Mouse (Mus musculus) liver, embryonic 12.5 days (tissue): ENCODE measurements around the gene Hadh. TPM values are rescaled to one million over a fixed set of nuclear protein-coding genes. Genes with fewer than 3 reads are reported as not detected.

Experiments
- ATAC-seq: fragments of 200-750 bp; cut with Nextera tagmentation; 2 replicates; pipeline ENCODE4 v1.8.0; 2017; ENCODE audit warnings: moderate number of reproducible peaks, mild to moderate bottlenecking, moderate library complexity
- H3K27ac ChIP-seq: fragments of 300-500 bp; sonication (generic); 2 replicates; pipeline ENCODE4 v1.5.1; 2016; ENCODE audit warnings: mild to moderate bottlenecking
- H3K27me3 ChIP-seq: fragments of 300-500 bp; sonication (generic); replicated peaks from 2 replicates; pipeline ENCODE4 v1.6.1; 2016; ENCODE audit warnings: mild to moderate bottlenecking, moderate library complexity
- H3K36me3 ChIP-seq: fragments of 300-500 bp; sonication (generic); 2 replicates; pipeline ENCODE4 v1.6.1; 2016; ENCODE audit warnings: mild to moderate bottlenecking, moderate library complexity
- H3K4me1 ChIP-seq: fragments of 300-500 bp; sonication (generic); 2 replicates; pipeline ENCODE4 v1.6.1; 2016
- H3K4me2 ChIP-seq: fragments of 300-500 bp; sonication (generic); 2 replicates; pipeline ENCODE4 v1.6.1; 2016; ENCODE audit warnings: mild to moderate bottlenecking, moderate library complexity
- H3K4me3 ChIP-seq: fragments of 300-500 bp; sonication (generic); 2 replicates; pipeline ENCODE4 v1.5.1; 2016; ENCODE audit warnings: mild to moderate bottlenecking, moderate library complexity
- H3K9ac ChIP-seq: fragments of 300-500 bp; sonication (generic); 2 replicates; pipeline ENCODE4 v1.6.1; 2016; ENCODE audit warnings: mild to moderate bottlenecking, moderate library complexity
- H3K9me3 ChIP-seq: fragments of 300-500 bp; sonication (generic); replicated peaks from 2 replicates; pipeline ENCODE4 v1.6.1; 2016; ENCODE audit warnings: mild to moderate bottlenecking, moderate library complexity
- WGBS: fragments of 180-500 bp; shearing (Covaris S2); methylation state at CpG from one replicate; pipeline ENCODE4 v1.1.7; 2016; ENCODE audit not compliant: insufficient replicate concordance; 5-methylcytosine and 5-hydroxymethylcytosine counted together
- polyA plus RNA-seq: library from polyadenylated mRNA; unstranded; fragments of >200 nt; fragmentation: Nextera tagmentation; extraction: Ambion mirVana; gene quantifications from 2 replicates; pipeline ENCODE4 v1.2.1, GENCODE M21; 2016

Hadh gene
- polyA plus RNA-seq, 1 experiment from 2014 or later: 74.3 TPM

GRCm38 (mm10) chr3:131248444-131248843, 23.5 kb downstream of the Hadh start:
- no peaks in the 10 kb centered on the region for H3K9me3 ChIP-seq
- no peak overlapping the region for H3K27ac ChIP-seq
- peaks cover 48% of the 10 kb centered on the region for H3K36me3 ChIP-seq
- 80% methylated on average over 10 of the region's 10 CpGs for WGBS
- no peak overlapping the region for H3K4me2 ChIP-seq
- no peak for ATAC-seq
- 0 out of 2 replicates have a peak, but pooled peaks cover 6% of the 10 kb centered on the region for H3K4me1 ChIP-seq
- no peak overlapping the region for H3K4me3 ChIP-seq
- no peak overlapping the region for H3K9ac ChIP-seq
- H3K27me3 ChIP-seq: no peaks in the 10 kb centered on the region

DNA sequence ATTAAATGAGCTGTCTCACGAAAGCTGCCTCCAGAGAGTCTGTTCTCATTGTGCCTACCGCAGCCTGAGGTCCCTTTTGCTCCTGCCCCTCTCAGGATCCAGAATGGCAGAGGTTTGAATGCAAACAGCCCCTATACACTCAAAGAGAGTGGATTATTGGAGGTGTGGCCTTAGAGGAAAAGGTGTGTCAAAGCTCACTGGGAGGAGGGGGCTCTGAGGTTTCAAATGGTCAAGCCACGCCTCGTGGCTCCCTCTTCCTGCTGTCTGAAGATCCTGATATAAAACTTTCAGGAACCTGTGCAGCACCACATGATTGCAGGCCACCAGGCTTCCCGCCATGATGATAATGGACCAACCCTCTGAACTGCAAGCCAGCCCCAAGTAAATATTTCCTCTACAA, 24.1 kb downstream of the Hadh start:
- H3K36me3 ChIP-seq: peaks cover 52% of the 10 kb centered on the region
- H3K27me3 ChIP-seq: no peaks in the 10 kb centered on the region
- no peak overlapping the region for H3K4me3 ChIP-seq
- no peaks in the 10 kb centered on the region for H3K9me3 ChIP-seq
- H3K4me2 ChIP-seq: no peak overlapping the region
- ATAC-seq: no peak
- 0 out of 2 replicates have a peak, but pooled peaks cover 6% of the 10 kb centered on the region for H3K4me1 ChIP-seq
- WGBS: 65% methylated on average over 5 of the region's 5 CpGs
- H3K9ac ChIP-seq: no peak overlapping the region
- H3K27ac ChIP-seq: no peak overlapping the region

GRCm38 (mm10) chr3:131247447-131247846, 24.5 kb downstream of the Hadh start:
- Histone ChIP-seq H3K4me3 (no peak overlapping the region), H3K27ac (no peak overlapping the region), H3K9ac (no peak overlapping the region), H3K9me3 (no peaks in the 10 kb centered on the region), H3K4me2 (no peak overlapping the region), H3K4me1 (0 out of 2 replicates have a peak, but pooled peaks cover 6% of the 10 kb centered on the region), H3K36me3 (peaks cover 56% of the 10 kb centered on the region), H3K27me3 (no peaks in the 10 kb centered on the region)
- no peak for ATAC-seq
- WGBS: 84% methylated on average over 6 of the region's 6 CpGs

GRCm38 (mm10) chr3:131246579-131247046, 25.3 kb downstream of the Hadh start:
- Histone ChIP-seq H3K27me3 (no peaks in the 10 kb centered on the region), H3K27ac (no peak overlapping the region), H3K4me1 (0 out of 2 replicates have a peak, but pooled peaks cover 6% of the 10 kb centered on the region), H3K9ac (no peak overlapping the region), H3K4me2 (no peak overlapping the region), H3K36me3 (peaks cover 62% of the 10 kb centered on the region), H3K9me3 (no peaks in the 10 kb centered on the region), H3K4me3 (no peak overlapping the region)
- no peak for ATAC-seq
- WGBS: 82% methylated on average over 8 of the region's 8 CpGs

- Histone ChIP-seq H3K36me3 (peaks cover 66% of the 10 kb centered on the region), H3K9me3 (no peaks in the 10 kb centered on the region), H3K9ac (no peak overlapping the region), H3K4me1 (0 out of 2 replicates have a peak, but pooled peaks cover 6% of the 10 kb centered on the region), H3K4me3 (no peak overlapping the region), H3K27ac (no peak overlapping the region), H3K27me3 (no peaks in the 10 kb centered on the region), H3K4me2 (no peak overlapping the region)
- WGBS: 54% methylated on average over 11 of the region's 11 CpGs
- peak; percentile 41; the same call in 1 of the 2 replicates for ATAC-seq
Measured at GRCm38 (mm10) chr3:131245766-131246578, 25.9 kb downstream of the Hadh start.

DNA sequence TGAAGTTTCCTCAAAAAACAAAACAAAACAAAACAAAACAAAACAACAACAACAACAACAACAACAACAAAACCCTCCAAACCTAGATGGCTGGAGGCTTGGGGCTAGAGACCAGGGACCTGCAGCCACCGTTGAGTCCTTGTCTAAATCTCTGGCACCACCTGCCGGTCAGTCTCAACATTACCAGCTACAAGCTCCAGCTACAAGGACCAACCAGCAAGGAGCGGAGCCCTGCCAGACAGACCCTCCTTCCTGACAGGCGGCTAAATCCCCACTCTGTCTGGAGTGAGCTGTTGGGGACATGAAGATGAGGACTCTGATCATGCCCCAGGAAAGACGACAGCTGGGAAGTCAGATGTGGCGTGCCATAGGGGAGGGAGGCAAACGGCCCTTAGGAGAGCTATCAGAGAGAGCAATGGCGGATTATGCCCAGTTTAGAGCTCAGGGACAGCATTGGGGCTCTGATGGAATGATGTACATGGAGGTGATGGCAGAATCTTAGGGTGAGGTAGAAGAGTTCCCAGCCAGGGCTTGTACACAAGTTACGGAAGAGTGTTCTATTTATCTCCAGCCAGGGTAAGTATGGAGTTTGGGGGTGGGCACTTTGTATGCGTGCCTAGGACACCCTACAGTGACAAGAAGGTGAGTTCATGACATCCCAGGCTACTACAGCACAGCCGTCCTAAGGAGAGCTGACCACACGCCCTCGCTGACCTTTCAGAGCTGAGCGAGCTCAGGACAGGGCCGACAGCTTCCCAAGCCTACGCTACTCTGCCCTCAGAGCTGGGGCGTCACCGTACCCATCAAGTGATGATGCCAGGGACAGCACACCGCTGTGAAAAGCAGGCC, 33.9 kb downstream of the Hadh start:
- H3K36me3 ChIP-seq: peaks cover 54% of the 10 kb centered on the region
- H3K9ac ChIP-seq: no peak overlapping the region
- no peaks in the 10 kb centered on the region for H3K4me1 ChIP-seq
- H3K4me2 ChIP-seq: no peak overlapping the region
- no peak overlapping the region for H3K27ac ChIP-seq
- 62% methylated on average over 19 of the region's 19 CpGs for WGBS
- H3K4me3 ChIP-seq: no peak overlapping the region
- no peaks in the 10 kb centered on the region for H3K27me3 ChIP-seq
- ATAC-seq: peak; percentile 61
- no peaks in the 10 kb centered on the region for H3K9me3 ChIP-seq

- 75% methylated on average over 6 of the region's 6 CpGs for WGBS
- Histone ChIP-seq H3K9me3 (no peaks in the 10 kb centered on the region), H3K36me3 (peaks cover 51% of the 10 kb centered on the region), H3K4me1 (no peaks in the 10 kb centered on the region), H3K9ac (no peak overlapping the region), H3K4me3 (no peak overlapping the region), H3K27ac (no peak overlapping the region), H3K27me3 (no peaks in the 10 kb centered on the region), H3K4me2 (no peak overlapping the region)
- no peak for ATAC-seq
Measured at GRCm38 (mm10) chr3:131237061-131237460, 34.8 kb downstream of the Hadh start.

DNA sequence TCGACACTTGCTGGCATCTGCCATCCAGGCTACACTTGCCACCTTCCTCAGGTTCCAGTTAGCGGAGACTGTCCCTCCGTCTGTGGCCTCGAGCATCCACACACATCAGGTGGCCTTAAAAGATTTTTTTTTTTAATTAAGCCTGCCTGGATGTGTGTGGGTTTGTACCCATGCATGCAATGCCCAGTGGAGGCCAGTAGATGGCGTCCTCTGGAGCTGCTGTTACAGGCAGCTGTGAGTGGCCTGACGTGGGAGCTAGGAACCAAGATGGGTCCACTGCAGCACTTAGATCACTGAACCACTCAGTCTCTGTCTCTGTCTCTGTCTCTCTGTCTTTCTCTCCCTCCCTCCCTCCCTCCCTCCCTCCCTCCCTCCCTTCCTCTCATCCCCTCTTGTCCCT, 43.8 kb downstream of the Hadh start:
- Histone ChIP-seq H3K9me3 (no peaks in the 10 kb centered on the region), H3K27me3 (no peaks in the 10 kb centered on the region), H3K27ac (no peak overlapping the region), H3K36me3 (peaks cover 17% of the 10 kb centered on the region), H3K4me2 (no peak overlapping the region), H3K4me3 (no peak overlapping the region), H3K9ac (no peak overlapping the region), H3K4me1 (no peaks in the 10 kb centered on the region)
- no peak for ATAC-seq
- WGBS: 60% methylated on average over 6 of the region's 6 CpGs

- Histone ChIP-seq H3K27ac (no peak overlapping the region), H3K4me2 (no peak overlapping the region), H3K36me3 (no peaks in the 10 kb centered on the region), H3K4me1 (no peaks in the 10 kb centered on the region), H3K27me3 (0 out of 2 replicates have a peak, but pooled peaks cover 3% of the 10 kb centered on the region), H3K4me3 (no peak overlapping the region), H3K9me3 (no peaks in the 10 kb centered on the region), H3K9ac (no peak overlapping the region)
- ATAC-seq: no peak
- WGBS: 79% methylated on average over 14 of the region's 14 CpGs
Measured at GRCm38 (mm10) chr3:131218636-131219390, 53.1 kb downstream of the Hadh start.

- WGBS: 46% methylated on average over 9 of the region's 9 CpGs
- H3K27me3 ChIP-seq: peaks cover 3% of the 10 kb centered on the region; the same call in 1 of the 2 replicates
Measured at GRCm38 (mm10) chr3:131214841-131215240, 57.1 kb downstream of the Hadh start.

DNA sequence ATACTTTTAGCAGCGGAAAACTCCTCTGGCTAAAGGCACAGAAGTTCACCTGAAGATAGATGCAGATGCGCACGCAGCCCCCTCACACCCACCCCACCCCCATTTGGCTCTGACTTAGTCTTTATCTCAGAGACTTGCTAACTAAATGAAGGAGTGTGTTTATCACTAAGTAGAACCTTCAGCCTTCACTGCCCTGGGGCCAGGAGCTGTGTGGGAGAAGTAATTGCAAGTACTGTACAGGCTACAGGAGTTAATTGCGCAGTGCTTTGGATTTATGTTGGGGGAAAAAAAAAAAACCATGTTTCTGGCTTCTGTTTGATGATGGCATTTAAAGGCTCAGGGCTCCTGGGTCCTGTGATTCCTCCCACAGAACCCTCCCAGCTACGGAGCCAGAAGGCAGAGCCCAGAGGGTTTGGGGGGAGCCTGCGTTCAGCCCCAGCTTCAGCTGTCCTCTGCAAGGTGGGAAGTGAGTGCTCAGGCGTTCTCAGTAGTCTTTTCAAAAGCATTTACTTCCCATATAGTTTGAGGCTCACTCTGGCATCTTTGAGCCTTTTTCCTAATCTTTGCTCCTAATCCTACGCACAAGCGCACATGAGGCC, 57.7 kb downstream of the Hadh start:
- WGBS: 73% methylated on average over 9 of the region's 9 CpGs
- Histone ChIP-seq H3K27ac (no peak overlapping the region), H3K27me3 (peaks cover 3% of the 10 kb centered on the region; the same call in 1 of the 2 replicates), H3K4me2 (no peak overlapping the region), H3K9me3 (no peaks in the 10 kb centered on the region), H3K9ac (no peak overlapping the region), H3K4me1 (no peaks in the 10 kb centered on the region), H3K36me3 (no peaks in the 10 kb centered on the region), H3K4me3 (no peak overlapping the region)
- no peak for ATAC-seq

More at GRCm38 (mm10) chr3:131214841-131215240, 57.1 kb downstream of the Hadh start:
- no peaks in the 10 kb centered on the region for H3K4me1 ChIP-seq
- H3K27ac ChIP-seq: no peak overlapping the region
- no peaks in the 10 kb centered on the region for H3K9me3 ChIP-seq
- no peak for ATAC-seq
- H3K9ac ChIP-seq: no peak overlapping the region
- no peak overlapping the region for H3K4me2 ChIP-seq
- no peaks in the 10 kb centered on the region for H3K36me3 ChIP-seq
- H3K4me3 ChIP-seq: no peak overlapping the region
